Mouse (Mus musculus) ES-E14 (cell line): Measurements from ENCODE around the gene Ankrd39. TPM values are rescaled to one million over a fixed set of nuclear protein-coding genes. Genes with fewer than 3 reads are reported as not detected.
A peak's percentile ranks its signal among the peaks of the same experiment; 100 is the strongest.

Source experiments
- DNase-seq: peaks from one replicate; pipeline ENCODE4 v3.0.0-alpha.2; 2013; ENCODE audit warnings: low read depth, low spot score
- H3K27ac ChIP-seq: 2 replicates; pipeline ENCODE4 v1.5.1; 2012; ENCODE audit warnings: low read depth, mild to moderate bottlenecking, low read length, moderate library complexity, mixed read lengths; ENCODE audit not compliant: poor library complexity, insufficient read depth, severe bottlenecking
- H3K36me3 ChIP-seq: 2 replicates; pipeline ENCODE4 v1.6.1; 2012; ENCODE audit warnings: mild to moderate bottlenecking, low read length, moderate library complexity, mixed read lengths; ENCODE audit not compliant: control insufficient read depth, poor library complexity, insufficient read depth, severe bottlenecking
- H3K4me1 ChIP-seq, 2 experiments: fragments of 150-350 bp in 1 of 2; sonication (generic) in 1 of 2; 2 replicates each; pipeline ENCODE4 v1.6.1; 2012; ENCODE audit warnings: low read length in 2 of 2, mild to moderate bottlenecking in 1 of 2, mixed read lengths in 1 of 2; ENCODE audit not compliant: control insufficient read depth in 2 of 2, insufficient read depth in 2 of 2, poor library complexity in 1 of 2
- H3K4me3 ChIP-seq, 2 experiments: fragments of 150-350 bp in 1 of 2; sonication (generic) in 1 of 2; 2 replicates each; pipeline ENCODE4 v1.5.1; 2012; ENCODE audit warnings: low read length in 2 of 2, low read depth in 1 of 2, mild to moderate bottlenecking in 1 of 2, mixed read lengths in 1 of 2; ENCODE audit not compliant: insufficient read depth in 1 of 2, poor library complexity in 1 of 2, severe bottlenecking in 1 of 2
- H3K9ac ChIP-seq: 2 replicates; pipeline ENCODE4 v1.6.1; 2012; ENCODE audit warnings: low read depth, mild to moderate bottlenecking, low read length, mixed read lengths; ENCODE audit not compliant: poor library complexity, insufficient read depth, severe bottlenecking
- H3K9me3 ChIP-seq: fragments of 150-350 bp; sonication (generic); 2 replicates; pipeline ENCODE4 v1.6.1; 2012; ENCODE audit warnings: low read depth, mild to moderate bottlenecking, low read length; ENCODE audit not compliant: control insufficient read depth, insufficient read depth
- CHD2 ChIP-seq: IDR thresholded peaks from 2 replicates; pipeline ENCODE4 v1.6.1; 2014; ENCODE audit warnings: mild to moderate bottlenecking, low read depth, low read length, inconsistent platforms
- HCFC1 ChIP-seq: IDR thresholded peaks from 2 replicates; pipeline ENCODE4 v1.6.1; 2012; ENCODE audit warnings: low read length, inconsistent platforms, borderline replicate concordance; ENCODE audit not compliant: insufficient read depth
- MAFK ChIP-seq: IDR thresholded peaks from 2 replicates; pipeline ENCODE4 v1.6.1; 2014; ENCODE audit warnings: mild to moderate bottlenecking, low read depth, low read length, inconsistent platforms; ENCODE audit not compliant: insufficient read depth
- ZC3H11A ChIP-seq: IDR thresholded peaks from 2 replicates; pipeline ENCODE4 v1.6.1; 2012; ENCODE audit warnings: low read depth, mild to moderate bottlenecking, inconsistent platforms, low read length, borderline replicate concordance
- ZNF384 ChIP-seq: IDR thresholded peaks from 2 replicates; pipeline ENCODE4 v1.6.1; 2012; ENCODE audit warnings: low read depth, low read length, inconsistent platforms
- in situ Hi-C, 2 experiments: fragments of 600-800 bp; cut with MboI; formaldehyde crosslinking; loops; one replicate each; pipeline ENCODE4 v1.15.1; 2025; ENCODE audit warnings: low sequenced_read_pairs in 2 of 2, inconsistent platforms in 1 of 2; ENCODE audit not compliant: unreplicated experiment in 2 of 2
- total RNA-seq: library from RNA; depleted of rRNA; stranded (reverse); fragments of 300-350 nt; gene quantifications from 2 replicates; pipeline ENCODE4 v1.2.3, GENCODE M21; 2012

Ankrd39 gene
- total RNA-seq, 1 experiment = 11.3 TPM

GRCm38 (mm10) chr1:36512089-36512965 is 34.9 kb downstream of the Ankrd39 start:
- peaks cover 14% of the 10 kb centered on the region for H3K36me3 ChIP-seq
- no peak for TF ChIP-seq ZC3H11A
- TF ChIP-seq HCFC1 = no peak
- TF ChIP-seq CHD2 = no peak
- no peak for TF ChIP-seq MAFK
- TF ChIP-seq ZNF384 = no peak
- peak overlapping the region; percentile 80 to 90 for H3K4me3 ChIP-seq
- no peak for DNase-seq
- H3K9ac ChIP-seq = peak overlapping the region; percentile 75
- H3K9me3 ChIP-seq = no peaks in the 10 kb centered on the region
- in situ Hi-C loops = no loop called here
- peaks cover 3 to 5% of the 10 kb centered on the region in 2 experiments; a peak in 3 of 4 replicates for H3K4me1 ChIP-seq
- peak overlapping the region; percentile 16 for H3K27ac ChIP-seq

- in situ Hi-C loops = no loop called here
- H3K4me3 ChIP-seq = peak within 1 kb of the TSS; percentile 80 to 90
- peak within 1 kb of the TSS; percentile 16 for H3K27ac ChIP-seq
- peak; percentile 98 for DNase-seq
- H3K9ac ChIP-seq = peak within 1 kb of the TSS; percentile 75
- no peak for TF ChIP-seq MAFK
- TF ChIP-seq ZNF384 = no peak
- no peak for TF ChIP-seq ZC3H11A
- peak; percentile 83 for TF ChIP-seq CHD2
- TF ChIP-seq HCFC1 = 0 out of 2 replicates have a peak, but pooled peaks have one; percentile 35
- peaks cover 3 to 5% of the 10 kb centered on the region in 2 experiments; a peak in 3 of 4 replicates for H3K4me1 ChIP-seq
- no peaks in the 10 kb centered on the region for H3K9me3 ChIP-seq
- H3K36me3 ChIP-seq = peaks cover 10% of the 10 kb centered on the region
Observed at GRCm38 (mm10) chr1:36511289-36512021, 35.8 kb downstream of the Ankrd39 start, which contains the start of gene Cnnm3. Cnnm3 (plus strand) TSS chr1:36511867.

DNA sequence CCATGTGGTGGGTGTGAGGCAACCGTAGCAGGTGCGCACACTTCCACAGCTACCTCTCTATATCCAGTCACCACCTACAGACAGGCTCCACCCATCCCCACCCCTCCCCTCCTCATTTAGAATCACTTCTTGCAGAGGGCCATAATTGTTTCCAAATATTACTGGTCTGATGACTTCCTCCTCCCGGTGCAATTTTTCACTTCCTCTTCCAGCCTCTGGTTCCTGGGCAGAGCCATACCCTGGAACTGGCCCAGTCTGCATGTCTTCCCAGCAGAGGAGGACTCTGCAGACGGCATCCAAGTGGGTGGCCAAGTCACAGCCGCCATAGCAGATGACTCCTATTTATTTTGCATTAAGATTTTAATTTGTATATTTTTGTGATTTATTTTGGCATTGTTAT is 39.0 kb downstream of the Ankrd39 start:
- Histone ChIP-seq H3K9ac (no peak overlapping the region), H3K36me3 (no peaks in the 10 kb centered on the region; the same call in 1 of the 2 replicates), H3K4me1 (no peaks in the 10 kb centered on the region; a peak in 1 of 4 replicates), H3K4me3 (no peak overlapping the region), H3K27ac (no peak overlapping the region), H3K9me3 (no peaks in the 10 kb centered on the region)
- DNase-seq = no peak
- TF ChIP-seq MAFK = no peak
- no peak for TF ChIP-seq ZNF384
- TF ChIP-seq ZC3H11A = no peak
- TF ChIP-seq HCFC1 = no peak
- no peak for TF ChIP-seq CHD2
- in situ Hi-C loops = no loop called here

DNA sequence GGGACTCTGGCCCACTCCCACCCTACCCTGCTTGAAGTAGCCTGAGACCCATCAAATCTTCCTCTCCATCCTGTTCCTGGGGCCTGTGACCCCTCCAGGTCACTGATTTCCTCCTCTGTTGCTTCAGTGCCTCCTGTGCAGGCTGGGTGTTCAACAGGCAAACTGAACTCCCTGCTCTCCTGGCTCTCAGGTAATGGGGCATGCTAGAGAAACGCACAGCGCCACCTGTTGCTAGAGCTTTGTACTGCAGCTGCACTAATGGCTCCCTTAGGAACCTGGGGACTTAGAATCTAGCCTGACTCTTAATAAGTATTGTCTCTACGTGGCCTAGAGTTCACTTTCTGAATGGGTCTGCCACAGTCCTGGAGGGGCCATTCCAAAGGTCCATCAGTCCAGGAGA is 46.0 kb downstream of the Ankrd39 start:
- H3K27ac ChIP-seq = no peak overlapping the region
- H3K9me3 ChIP-seq = no peaks in the 10 kb centered on the region
- TF ChIP-seq CHD2 = no peak
- TF ChIP-seq ZC3H11A = peak; percentile 28; the same call in 1 of the 2 replicates
- TF ChIP-seq HCFC1 = no peak
- no peak for TF ChIP-seq ZNF384
- H3K4me1 ChIP-seq = no peaks in the 10 kb centered on the region
- no peaks in the 10 kb centered on the region; the same call in 1 of the 2 replicates for H3K36me3 ChIP-seq
- H3K9ac ChIP-seq = no peak overlapping the region
- DNase-seq = peak; percentile 72
- H3K4me3 ChIP-seq = no peak overlapping the region
- in situ Hi-C loops = no loop called here
